Mouse (Mus musculus) thymus, postnatal 36 days (tissue): ENCODE measurements around the gene Ush1c.

Experiments used
- DNase-seq, 2 experiments: peaks; one replicate each; pipeline ENCODE4 v3.0.0; 2022; ENCODE audit warnings: mixed read lengths in 2 of 2

Gene Ush1c

GRCm38 (mm10) chr7:46238346-46238745, at the start of gene Ush1c:
TSS of gene Ush1c (minus strand) at chr7:46238503.
- DNase-seq: no peak

- DNase-seq: no peak
Measured at GRCm38 (mm10) chr7:46287051-46287450, 48.7 kb upstream of the Ush1c start.

- DNase-seq: no peak
Measured at GRCm38 (mm10) chr7:46286391-46286790, 48.1 kb upstream of the Ush1c start.

GRCm38 (mm10) chr7:46285161-46285839, 47.0 kb upstream of the Ush1c start:
- no peak for DNase-seq

- no peak for DNase-seq
Measured at GRCm38 (mm10) chr7:46283681-46284080, 45.4 kb upstream of the Ush1c start.

- no peak for DNase-seq
Measured at GRCm38 (mm10) chr7:46282276-46282675, 44.0 kb upstream of the Ush1c start.

GRCm38 (mm10) chr7:46280896-46281295, 42.6 kb upstream of the Ush1c start:
- no peak for DNase-seq

- DNase-seq: peak; percentile 19 to 32
Measured at GRCm38 (mm10) chr7:46279946-46280345, 41.6 kb upstream of the Ush1c start.

- no peak for DNase-seq
Measured at GRCm38 (mm10) chr7:46276156-46276555, 37.9 kb upstream of the Ush1c start.

- DNase-seq: no peak
Measured at GRCm38 (mm10) chr7:46251841-46252240, 13.5 kb upstream of the Ush1c start.

- no peak for DNase-seq
Measured at GRCm38 (mm10) chr7:46247606-46248005, 9.3 kb upstream of the Ush1c start.

- no peak for DNase-seq
Measured at GRCm38 (mm10) chr7:46246876-46247275, 8.6 kb upstream of the Ush1c start.

GRCm38 (mm10) chr7:46240696-46241095, 2.4 kb upstream of the Ush1c start, which contains the start of gene Otog:
TSS of gene Otog (plus strand) at chr7:46240987.
- no peak for DNase-seq

- DNase-seq: no peak
Measured at GRCm38 (mm10) chr7:46240091-46240490, 1.8 kb upstream of the Ush1c start.

- no peak for DNase-seq
Measured at GRCm38 (mm10) chr7:46237192-46237591, 1.1 kb downstream of the Ush1c start.

- DNase-seq: no peak
Measured at GRCm38 (mm10) chr7:46236363-46236762, 1.9 kb downstream of the Ush1c start.

GRCm38 (mm10) chr7:46235948-46236347, 2.4 kb downstream of the Ush1c start:
- no peak for DNase-seq

- DNase-seq: no peak
Measured at GRCm38 (mm10) chr7:46226936-46227335, 11.4 kb downstream of the Ush1c start.

- DNase-seq: peak; percentile 28 to 40
Measured at GRCm38 (mm10) chr7:46226253-46226652, 12.1 kb downstream of the Ush1c start.

- no peak for DNase-seq
Measured at GRCm38 (mm10) chr7:46220591-46221129, 17.6 kb downstream of the Ush1c start.

GRCm38 (mm10) chr7:46218415-46218814, 19.9 kb downstream of the Ush1c start:
- DNase-seq: peak; percentile 6 to 25

GRCm38 (mm10) chr7:46216481-46216880, 21.8 kb downstream of the Ush1c start:
- no peak for DNase-seq

GRCm38 (mm10) chr7:46210276-46210675, 28.0 kb downstream of the Ush1c start:
- DNase-seq: no peak

GRCm38 (mm10) chr7:46208131-46208530, 30.2 kb downstream of the Ush1c start:
- no peak for DNase-seq

- DNase-seq: no peak
Measured at GRCm38 (mm10) chr7:46204775-46205174, 33.5 kb downstream of the Ush1c start.
